Mouse (Mus musculus) ovary, adult 18-20 months (tissue): ENCODE results near the gene Tmed2.
"Not testable (repeated sequence)": the region's sequence is repeated elsewhere in the genome, so short reads cannot be mapped to it uniquely, and the experiment has no call there.

Experiments used
- DNase-seq: peaks from one replicate; pipeline ENCODE4 v3.0.0; 2022; ENCODE audit warnings: low spot score, mixed read lengths

The Tmed2 gene

GRCm38 (mm10) chr5:124578633-124579317 is 38.3 kb downstream of the Tmed2 start, which contains the start of the genes Eif2b1 and Gtf2h3:
Eif2b1 (minus strand) TSS chr5:124579131.
Gtf2h3 (plus strand) TSS chr5:124579140.
- peak; percentile 85 for DNase-seq

DNA sequence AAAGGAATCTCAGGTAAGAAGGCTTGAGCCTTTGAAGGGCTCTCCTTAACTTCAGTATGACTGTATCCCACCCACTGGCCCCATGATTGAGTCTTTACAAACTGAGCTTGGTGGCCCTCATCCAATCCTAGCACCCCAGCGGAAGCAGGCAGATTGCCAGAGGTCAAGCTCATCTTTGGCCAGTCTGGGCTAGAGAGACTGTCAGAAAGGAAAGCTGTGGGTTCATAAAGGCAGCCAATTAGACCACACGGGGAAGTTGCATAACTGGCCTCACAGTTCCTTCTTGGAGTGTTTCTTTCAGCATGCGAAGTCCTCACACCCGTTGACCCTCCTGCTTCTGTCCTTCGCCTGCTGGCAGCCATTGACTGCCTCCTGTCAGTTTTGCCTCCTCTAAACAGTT is 42.0 kb downstream of the Tmed2 start:
- DNase-seq: no peak

DNA sequence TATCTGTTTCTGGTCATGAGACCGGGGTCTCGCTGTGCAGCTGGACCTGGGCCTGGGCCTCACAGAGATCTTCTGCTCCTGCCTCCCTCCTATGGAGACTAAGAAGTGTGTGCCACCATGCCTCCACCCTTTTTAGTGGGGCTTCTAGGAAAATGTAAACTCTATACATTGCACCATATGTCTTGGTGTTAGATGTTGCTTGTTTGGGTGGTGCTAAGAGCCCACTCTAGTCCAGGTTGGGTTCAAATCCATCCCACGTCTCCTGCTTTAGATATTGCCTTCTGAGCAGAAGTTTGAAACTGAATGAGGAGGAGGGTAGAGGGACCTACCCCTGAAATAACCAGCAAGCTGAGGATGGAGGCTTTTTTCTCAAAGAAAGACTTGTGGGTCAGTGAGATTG is 52.3 kb downstream of the Tmed2 start:
- no peak for DNase-seq

DNA sequence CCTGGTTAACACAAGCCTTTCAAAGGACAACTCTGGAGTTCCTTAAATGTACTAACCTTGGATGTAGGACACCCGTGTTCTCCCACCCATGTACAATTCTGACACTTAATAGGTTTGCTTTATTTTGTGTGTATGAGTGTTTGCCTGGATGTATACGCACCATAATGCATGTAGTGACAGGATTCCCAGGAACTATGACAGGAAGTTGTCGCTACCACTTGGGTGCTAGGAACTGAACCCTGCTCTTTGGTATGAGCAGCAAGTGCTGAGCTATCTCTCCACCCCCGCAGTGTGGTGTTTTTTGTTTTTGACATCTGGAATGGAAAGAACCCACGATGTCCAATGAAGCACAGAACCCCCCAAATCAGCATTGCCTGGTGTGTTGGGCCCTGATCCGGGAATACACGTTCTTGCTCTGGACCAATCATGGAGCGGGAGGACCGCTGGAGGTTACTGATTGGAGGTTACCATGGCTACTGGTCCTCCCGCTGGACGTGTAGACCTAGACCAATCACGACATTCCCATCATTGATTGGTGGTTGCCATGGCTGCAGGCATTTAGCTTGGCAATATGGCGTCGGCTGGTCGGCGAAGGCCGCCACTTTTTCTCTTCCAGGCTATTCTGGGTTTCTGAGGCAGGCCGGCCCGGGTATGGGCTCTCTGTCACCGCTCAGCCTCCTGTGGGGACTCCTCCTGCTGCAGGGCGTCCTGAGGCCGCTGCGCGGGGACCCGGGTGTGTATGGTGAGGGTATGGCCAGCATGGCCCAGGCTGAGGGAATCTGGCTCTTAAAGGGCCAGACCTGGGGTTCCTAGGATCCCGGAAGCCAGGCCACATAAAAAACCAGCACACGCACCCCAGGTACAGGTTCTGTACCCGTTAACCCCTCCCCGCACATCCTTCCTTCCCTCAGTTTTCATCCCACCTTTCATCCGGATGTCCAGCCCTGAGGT is 58.0 kb downstream of the Tmed2 start:
- peak; percentile 93 for DNase-seq

DNA sequence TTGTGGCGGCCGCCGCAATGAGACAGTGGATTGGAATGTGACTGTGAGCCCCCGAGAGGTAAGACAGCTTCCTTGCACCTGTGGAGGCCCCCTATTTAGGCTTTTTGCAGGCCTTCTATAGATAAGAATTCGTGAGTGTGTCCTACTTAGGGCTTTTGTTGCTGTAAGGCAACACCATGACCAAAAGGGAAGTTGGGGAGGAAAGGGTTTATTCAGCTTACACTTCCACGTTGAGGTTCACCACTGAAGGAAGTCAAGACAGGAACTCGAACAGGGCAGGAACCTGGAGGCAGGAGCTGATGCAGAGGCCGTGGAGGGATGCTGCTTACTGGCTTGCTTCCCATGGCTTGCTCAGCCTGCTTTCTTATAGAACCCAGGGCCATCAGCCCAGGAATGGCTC is 59.2 kb downstream of the Tmed2 start:
- DNase-seq: not testable (repeated sequence)
